Mouse (Mus musculus) B cell, adult 67 days (primary cell): ENCODE results near the gene Xntrpc. TPM values are rescaled to one million over a fixed set of nuclear protein-coding genes. Genes with fewer than 3 reads are reported as not detected.

Source experiments
- total RNA-seq, 2 experiments: library from RNA; stranded (reverse); gene quantifications; 4 replicates each; pipeline ENCODE4 v1.2.4; 2023

The Xntrpc gene
- 1 to 10 TPM; 5.1 to 7.1 TPM for total RNA-seq

GRCm38 (mm10) chr7:102065046-102065891 is at the start of gene Xntrpc, which contains the start of the genes Rnf121 and Xndc1:
Gene Xntrpc, plus strand, starts transcription at chr7:102065713.
Gene Rnf121, minus strand, starts transcription at chr7:102065469.
Gene Xndc1, plus strand, starts transcription at chr7:102065511.

GRCm38 (mm10) chr7:102018590-102018989 is 46.9 kb upstream of the Xntrpc start, which contains the start of gene Il18bp:
Gene Il18bp, minus strand, starts transcription at chr7:102018690.

GRCm38 (mm10) chr7:102082816-102083215 is 17.3 kb downstream of the Xntrpc start, which contains the start of gene Trpc2:
Gene Trpc2, plus strand, starts transcription at chr7:102083116.

GRCm38 (mm10) chr7:102101487-102101886 is 36.0 kb downstream of the Xntrpc start, which contains the start of gene Art1:
Gene Art1, plus strand, starts transcription at chr7:102101743.

GRCm38 (mm10) chr7:102109171-102109570 is 43.7 kb downstream of the Xntrpc start, which contains the start of gene Art5:
Gene Art5, minus strand, starts transcription at chr7:102109489.

GRCm38 (mm10) chr7:102116579-102117331 is 51.2 kb downstream of the Xntrpc start, which contains the start of gene Chrna10:
Gene Chrna10, minus strand, starts transcription at chr7:102116828.

Other genes starting within 250 kb of the Xntrpc start
- not detected for gene Phox2a, start 247.4 kb upstream of the Xntrpc start, total RNA-seq
- gene Inppl1, start 227.5 kb upstream of the Xntrpc start, total RNA-seq = 10 to 100 TPM; 45.1 to 57.0 TPM
- 1 to 10 TPM; 1.1 to 1.2 TPM for gene Folr2, start 208.5 kb upstream of the Xntrpc start, total RNA-seq
- gene Anapc15, start 202.0 kb upstream of the Xntrpc start, total RNA-seq = 10 to 100 TPM; 79.4 to 88.5 TPM
- gene Folr1, start 194.9 kb upstream of the Xntrpc start, total RNA-seq = not detected
- gene Lamtor1, start 159.8 kb upstream of the Xntrpc start, total RNA-seq = 10 to 100 TPM; 61.3 to 73.3 TPM
- not detected for gene Tomt, start 159.4 kb upstream of the Xntrpc start, total RNA-seq
- gene Lrrc51, start 131.8 kb upstream of the Xntrpc start, total RNA-seq = 1 to 10 TPM; 1.3 to 2.0 TPM
- gene Numa1, start 131.6 kb upstream of the Xntrpc start, total RNA-seq = 100 to 1,000 TPM; 269 to 277 TPM
- 10 to 100 TPM; 10.8 to 11.9 TPM for gene Il18bp, start 47.0 kb upstream of the Xntrpc start, total RNA-seq
- gene Rnf121, start 244 bp upstream of the Xntrpc start, total RNA-seq = 10 to 100 TPM; 41.2 to 41.7 TPM
- 10 to 100 TPM; 56.4 to 59.1 TPM for gene Xndc1, start 202 bp upstream of the Xntrpc start, total RNA-seq
- gene Trpc2, start 17.4 kb downstream of the Xntrpc start, total RNA-seq = 1 to 10 TPM; 2.4 to 3.8 TPM
- not detected for gene Art1, start 36.0 kb downstream of the Xntrpc start, total RNA-seq
- 1 to 10 TPM; 1.0 to 2.2 TPM for gene Art5, start 43.8 kb downstream of the Xntrpc start, total RNA-seq
- gene Chrna10, start 51.1 kb downstream of the Xntrpc start, total RNA-seq = not detected
- 100 to 1,000 TPM; 103 to 111 TPM for gene Nup98, start 144.5 kb downstream of the Xntrpc start, total RNA-seq
- 10 to 100 TPM; 52.2 to 57.9 TPM for gene Pgap2, start 144.5 kb downstream of the Xntrpc start, total RNA-seq
- gene Rhog, start 190.3 kb downstream of the Xntrpc start, total RNA-seq = 100 to 1,000 TPM; 142 to 157 TPM
- 10 to 100 TPM; 82.9 to 83.7 TPM for gene Stim1, start 202.1 kb downstream of the Xntrpc start, total RNA-seq